Mouse (Mus musculus): Measurements from ENCODE around the gene Inppl1.

Gene Inppl1

DNA sequence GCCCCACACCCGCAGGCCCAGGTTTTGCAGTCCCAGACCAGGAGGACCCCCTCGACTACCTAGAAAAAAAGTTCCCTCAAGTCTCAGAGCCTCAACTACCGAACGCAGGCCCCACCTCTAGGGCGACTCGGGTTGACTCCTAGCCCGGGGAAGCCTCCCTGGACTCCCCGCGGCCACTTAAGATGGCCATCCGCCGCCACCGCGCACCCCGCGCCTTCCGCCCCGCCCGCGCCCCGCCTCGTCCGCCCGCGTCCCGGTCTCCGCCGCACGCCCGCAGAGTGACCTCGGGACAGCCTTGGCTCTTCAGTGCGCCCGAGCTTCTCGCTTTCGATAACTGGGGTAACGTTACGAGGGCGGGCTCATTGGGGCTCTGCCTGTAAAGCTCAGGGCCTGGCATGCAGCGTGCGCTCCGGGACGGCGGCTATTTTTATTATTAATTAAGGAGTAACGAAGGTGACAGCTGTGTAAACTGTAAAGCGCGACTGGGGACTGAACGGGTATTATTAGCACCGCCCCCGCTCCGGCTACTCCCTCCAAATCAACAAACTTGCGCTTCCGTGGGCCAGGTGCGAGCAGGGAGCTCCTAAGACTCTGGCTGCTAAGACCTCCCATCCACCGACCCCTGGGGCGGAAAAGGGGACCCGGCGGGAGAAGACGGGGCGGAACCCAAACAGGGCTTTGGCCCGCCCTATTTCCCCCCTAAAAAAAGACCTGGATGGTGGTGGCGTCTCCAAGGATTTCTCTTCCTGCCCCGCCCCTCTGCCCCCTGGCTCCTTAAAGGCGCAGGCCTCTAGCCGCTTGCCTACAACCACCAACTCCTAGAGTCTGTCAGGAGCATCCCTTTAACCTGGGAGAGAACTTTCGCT lies at the start of gene Inppl1:
Gene Inppl1, minus strand, starts transcription at position 624 of the 866 bp plus-strand sequence.
- DNase-seq (ENCODE audit: low spot score), result peak; percentile 66

DNA sequence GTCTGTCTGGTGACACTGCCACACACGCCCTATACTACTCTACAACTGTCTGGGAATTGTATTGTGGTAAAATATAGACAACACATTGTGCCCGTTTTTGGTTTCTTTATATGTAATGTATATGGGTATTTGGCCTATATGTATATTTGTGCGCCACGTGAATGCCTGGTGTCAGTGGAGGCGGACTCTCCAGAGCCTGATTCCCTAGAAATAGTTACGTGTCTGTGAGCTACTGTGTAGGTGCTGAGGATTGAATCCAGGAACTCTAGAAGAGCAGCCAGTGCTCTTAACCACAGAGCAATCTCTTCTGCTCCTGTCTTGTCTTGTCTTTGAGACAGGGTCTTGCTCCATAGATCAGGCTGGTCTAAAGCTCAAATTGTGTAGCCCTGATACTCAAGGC lies 48.2 kb upstream of the Inppl1 start:
- no peak for DNase-seq (ENCODE audit: low spot score)

DNA sequence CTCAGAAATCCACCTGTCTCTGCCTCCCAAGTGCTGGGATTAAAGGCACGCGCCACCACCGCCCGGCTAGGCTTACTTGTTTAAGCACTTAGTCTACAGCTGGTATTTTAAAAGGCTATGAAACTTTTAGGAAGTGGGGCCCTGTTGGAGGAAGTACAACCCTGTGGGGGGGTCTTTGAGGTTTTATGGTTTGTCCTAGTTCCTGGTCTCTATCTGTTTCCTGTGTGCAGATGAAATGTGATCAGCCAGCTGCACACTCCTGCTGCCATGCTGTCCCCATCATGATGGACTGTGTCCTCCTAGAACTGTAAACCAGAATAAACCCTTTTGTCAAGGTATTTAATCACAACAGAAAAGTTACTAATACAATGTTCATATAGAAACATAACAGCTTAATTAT lies 46.1 kb upstream of the Inppl1 start:
- DNase-seq (ENCODE audit: low spot score), result no peak

DNA sequence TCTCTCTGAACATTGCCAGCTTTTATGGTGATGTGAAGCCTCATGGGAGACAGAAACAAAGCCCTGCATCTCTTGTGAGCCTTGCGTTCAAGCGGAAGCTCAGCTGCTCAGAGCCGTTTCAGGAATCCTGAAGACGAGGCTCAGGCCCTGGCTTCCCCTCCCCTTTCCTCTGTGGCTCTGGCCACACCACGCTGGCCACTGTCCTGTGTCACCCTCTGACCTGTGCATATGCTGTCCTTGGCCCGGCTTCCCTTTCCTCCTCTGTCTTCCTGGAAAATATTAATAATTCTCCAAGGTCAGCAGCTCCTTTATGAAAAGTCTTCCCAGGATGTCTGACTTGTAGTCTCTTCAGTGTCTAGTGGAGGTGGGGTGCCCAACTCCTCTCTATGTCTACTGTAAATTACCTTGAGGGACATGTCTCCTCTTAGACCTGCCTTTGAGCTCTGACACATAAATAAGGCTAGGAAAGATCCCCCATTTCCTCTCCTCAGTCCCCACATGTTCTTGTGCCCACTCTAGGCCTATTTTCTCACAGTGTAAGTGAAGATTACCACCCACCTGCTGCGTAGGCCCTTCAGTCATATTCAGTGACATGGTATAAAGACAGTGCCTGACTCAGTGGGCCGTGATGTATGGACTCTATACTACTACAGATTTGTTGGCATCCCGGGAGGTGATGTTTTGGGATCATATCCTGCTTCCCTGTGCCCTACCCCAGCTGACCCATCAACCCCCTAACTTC lies 44.6 kb upstream of the Inppl1 start:
- no peak for DNase-seq (ENCODE audit: low spot score)

DNA sequence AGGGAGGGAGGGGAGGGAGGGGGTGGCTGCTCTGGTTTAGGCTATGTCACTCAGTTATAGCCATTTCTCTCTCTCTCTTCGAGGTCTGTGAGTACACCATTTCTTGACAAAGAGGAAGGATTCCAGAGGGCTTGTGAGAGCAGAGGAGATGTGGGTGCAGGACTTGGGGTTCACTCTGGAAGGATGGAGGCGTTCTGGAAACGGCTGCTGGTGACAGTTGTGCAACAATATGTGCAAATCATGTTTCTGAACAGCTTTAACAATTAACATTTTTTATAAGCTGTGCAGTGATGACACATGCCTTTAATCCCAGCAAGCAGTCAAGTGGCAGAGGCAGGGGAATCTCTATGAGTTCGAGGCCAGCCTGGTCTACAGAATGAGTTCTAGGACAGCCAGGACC lies 42.8 kb upstream of the Inppl1 start:
- DNase-seq (ENCODE audit: low spot score), result no peak

DNA sequence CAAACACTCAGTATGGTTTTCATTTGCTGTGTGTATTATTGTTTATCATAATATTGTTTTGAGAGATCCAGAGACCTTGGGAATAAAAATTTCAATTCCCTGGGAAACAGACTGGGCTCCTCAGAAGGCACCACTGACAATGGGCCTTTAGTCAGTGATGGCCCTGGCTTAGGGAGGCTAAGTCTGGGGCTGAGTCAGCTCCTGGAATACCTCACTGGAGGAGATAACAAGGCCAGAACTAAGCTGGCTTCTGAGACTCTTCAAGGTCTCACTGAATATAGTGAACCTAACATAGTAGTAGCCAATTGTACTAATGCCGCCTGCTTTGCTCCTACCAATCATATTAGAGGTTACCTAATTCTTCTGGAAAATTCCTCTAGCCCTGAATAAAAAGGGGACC lies 37.9 kb upstream of the Inppl1 start:
- no peak for DNase-seq (ENCODE audit: low spot score)

DNA sequence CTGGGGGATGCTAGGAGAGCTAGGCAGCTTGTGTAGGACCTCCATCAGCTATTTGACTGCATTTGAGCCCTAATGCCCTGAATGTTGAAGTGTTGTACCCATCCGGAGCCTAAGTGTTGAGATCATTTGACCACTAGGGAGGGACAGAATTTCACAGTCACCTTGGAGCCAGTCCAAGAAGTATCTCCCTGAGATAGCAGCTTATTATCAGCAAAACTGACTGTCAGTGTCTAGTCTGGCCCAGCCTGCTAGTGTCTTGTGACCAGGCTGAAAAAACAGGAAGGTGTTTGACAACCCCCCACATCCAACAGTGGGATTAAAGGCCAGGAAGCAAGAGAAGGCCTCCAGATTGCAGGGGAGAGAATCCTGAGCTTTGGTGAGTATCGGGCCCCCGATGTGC lies 33.3 kb upstream of the Inppl1 start:
- no peak for DNase-seq (ENCODE audit: low spot score)

DNA sequence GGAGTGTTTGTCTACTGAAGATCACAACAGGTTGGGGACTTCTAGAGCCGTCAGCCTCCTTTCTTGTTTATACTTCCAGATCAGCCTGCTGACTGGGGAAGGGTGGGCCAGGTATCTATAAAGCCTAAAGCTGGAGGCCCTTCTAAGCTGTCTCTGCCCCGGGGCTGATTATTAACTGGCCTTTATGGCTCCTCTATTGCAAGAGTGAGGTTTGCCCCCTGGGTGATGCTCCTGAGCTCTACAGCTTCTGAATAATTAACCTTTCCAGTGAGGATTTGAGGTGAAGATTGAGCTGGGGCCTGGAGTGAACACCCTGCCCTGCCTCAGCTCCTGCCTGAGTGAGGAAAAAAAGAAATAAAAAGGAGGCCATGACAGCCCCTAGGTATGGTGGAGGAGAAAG lies 32.6 kb upstream of the Inppl1 start, which contains the start of gene Folr1:
Gene Folr1, minus strand, starts transcription at position 160 of the 400 bp plus-strand sequence.
- DNase-seq (ENCODE audit: low spot score), result no peak

DNA sequence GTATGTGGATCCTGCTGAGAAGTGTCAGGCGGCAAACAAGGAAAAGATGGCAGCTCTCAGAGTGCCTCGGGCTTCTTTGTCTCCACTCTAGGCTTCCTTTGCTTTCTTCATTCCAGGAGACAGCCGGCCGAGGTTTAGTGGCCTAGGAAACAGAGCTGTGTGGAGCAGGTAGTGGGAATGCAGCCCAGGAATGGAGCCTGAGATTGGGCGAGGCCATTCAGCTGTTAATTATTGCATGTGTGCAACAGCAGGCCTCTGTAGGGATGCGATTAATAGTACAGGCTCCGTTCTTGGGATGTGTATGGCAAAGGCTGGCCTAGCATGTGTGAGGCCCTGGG lies 31.1 kb upstream of the Inppl1 start:
- no peak for DNase-seq (ENCODE audit: low spot score)

DNA sequence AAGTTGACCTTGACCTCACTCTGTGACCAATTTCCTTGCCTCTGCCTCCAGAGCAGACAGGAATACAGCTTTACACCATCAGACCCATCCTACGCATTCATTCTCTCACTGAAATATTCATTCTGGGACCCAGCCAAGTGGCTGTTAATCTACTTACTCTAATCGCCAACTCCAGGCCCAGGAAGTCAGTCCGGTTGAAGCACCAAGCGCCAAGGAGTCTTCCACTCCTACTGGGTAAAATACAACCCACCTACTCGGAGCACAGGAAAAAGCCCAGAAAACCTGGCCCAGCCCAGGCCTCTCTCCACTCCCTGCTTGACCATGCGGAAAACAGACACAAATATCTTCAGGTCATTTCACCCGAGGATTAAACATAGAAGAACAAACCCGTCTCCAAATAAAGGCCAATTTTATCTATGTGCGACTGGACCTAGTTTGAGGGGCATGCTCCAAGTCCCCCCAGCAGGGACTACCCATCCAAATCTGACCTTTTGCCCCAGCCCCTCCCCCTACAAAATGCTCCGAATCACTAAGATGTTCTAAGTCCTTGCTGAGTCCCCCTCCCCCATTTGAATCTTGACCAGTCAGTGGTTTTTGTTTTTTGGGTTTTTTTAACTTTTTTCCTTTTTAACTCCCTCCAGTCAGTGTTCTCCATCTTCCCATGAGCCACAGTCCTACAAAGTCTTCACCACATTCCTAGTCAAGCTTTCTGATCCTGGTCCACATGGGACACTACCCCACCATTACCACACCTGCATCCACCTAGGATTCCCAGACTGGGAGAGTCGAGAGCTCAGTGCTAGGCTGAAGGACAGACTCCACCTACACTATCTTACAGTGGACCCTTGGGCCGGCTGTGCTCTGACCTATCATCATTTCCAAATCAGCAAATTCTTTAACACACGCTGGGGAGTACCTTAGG lies 30.5 kb upstream of the Inppl1 start:
- DNase-seq (ENCODE audit: low spot score), result no peak

DNA sequence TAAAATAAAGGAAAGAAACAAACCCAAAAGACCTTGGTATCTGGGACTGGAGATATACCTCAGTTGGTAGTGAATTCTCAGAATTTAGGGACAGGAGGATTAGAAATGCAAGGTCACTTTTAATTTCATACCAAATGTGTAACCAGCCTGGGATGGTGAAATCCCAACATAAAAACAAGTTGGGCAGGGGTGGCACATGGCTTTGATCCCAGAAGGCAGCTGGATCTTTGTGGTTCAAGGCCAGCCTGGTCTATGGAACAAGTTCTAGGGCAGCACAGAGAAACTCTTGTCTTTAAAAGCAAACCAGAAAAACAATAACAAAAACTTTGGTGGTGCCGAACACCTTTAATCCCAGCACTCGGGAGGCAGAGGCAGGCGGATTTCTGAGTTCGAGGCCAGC lies 29.5 kb upstream of the Inppl1 start:
- DNase-seq (ENCODE audit: low spot score), result no peak

DNA sequence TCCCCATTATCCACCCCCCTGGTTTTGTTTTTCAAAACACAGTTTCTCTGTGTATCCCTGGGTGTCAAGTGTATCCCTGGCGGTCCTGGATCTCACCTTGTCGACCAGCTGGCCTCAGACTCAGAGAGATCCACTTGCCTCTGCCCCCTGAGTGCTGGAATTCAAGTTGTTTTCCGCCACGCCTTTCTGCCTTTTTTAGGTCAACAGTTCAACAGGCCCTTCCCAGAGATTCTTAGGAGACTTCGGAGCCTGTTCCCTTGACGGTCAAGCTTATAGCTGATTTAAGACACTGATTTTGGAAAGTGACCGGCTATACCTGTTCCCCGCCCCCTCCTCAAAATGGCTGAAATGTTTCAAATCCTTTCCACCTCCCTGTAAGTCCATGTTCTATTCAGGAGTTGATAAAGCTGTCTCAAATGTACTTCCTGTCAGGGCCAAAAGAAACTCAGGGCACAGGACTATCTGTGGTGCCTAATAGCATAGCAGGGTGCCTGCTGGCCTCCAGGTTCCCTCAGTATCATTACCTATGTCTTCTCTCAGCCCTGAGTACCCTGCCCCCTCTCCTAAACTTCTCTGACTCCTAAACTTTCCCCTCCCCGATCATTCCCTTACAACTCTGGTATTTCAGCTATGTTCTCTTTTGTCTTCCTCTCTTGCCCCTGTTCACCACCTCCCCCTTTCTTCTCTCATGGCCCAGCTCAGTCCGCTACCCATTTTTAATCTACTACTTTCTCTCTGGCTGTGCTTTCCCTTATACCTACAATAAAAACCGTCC lies 28.6 kb upstream of the Inppl1 start:
- DNase-seq (ENCODE audit: low spot score), result no peak

DNA sequence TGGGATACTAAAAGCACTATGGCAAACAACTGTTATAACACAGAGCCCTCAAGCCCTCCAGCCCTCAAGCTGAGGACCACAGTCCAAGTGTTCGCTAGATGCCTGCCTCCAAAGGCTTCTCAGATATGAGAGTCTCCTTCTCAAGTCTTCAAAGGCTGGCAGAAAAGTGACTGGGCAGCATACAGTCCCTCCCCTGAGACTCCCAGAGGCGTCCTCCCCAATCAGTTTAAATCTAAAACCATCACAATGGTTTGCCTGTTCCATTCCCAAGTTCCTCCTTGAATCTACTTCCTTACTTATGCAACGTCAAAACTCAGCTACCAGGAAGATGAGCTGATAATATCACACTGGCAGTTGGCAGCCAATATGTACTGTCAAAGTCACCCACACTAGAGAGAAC lies 25.4 kb upstream of the Inppl1 start, which contains the start of gene Anapc15:
Gene Anapc15, plus strand, starts transcription at position 301 of the 400 bp plus-strand sequence.
- no peak for DNase-seq (ENCODE audit: low spot score)

DNA sequence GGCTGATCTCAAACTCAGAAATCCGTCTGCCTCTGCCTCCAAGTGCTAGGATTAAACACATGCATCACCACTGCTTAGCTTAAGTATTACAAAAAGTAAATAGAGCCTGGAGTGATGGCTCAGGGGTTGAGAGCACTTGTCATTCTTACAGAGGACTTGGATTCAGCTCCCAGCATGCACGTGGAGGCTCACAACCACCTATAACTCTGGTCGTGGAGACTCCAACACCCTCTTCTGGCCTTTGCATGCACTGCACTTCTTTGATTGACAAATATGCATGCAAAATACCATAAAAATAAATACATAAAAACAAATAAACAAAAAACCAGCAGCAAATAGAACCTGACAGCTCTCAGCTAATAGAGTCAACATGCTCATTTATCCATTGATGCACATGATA lies 24.3 kb upstream of the Inppl1 start:
- DNase-seq (ENCODE audit: low spot score), result no peak

DNA sequence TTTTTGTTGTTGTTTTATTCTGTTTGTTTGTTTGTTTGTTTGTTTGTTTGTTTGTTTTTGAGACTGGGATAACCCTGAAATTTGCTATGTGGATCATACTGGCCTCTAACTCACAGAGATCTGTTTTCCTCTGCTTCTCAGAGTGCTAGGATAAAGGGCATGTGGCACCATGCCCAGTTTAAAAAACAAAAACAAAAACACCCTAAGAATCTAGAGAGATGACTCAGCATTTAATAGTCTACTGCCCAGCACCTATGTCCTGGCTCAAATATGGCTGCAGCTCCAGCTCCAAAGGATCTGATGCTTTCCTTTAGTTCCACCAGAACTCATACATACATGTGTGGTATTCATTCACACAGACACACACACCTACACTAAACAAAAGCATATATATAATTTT lies 22.9 kb upstream of the Inppl1 start:
- DNase-seq (ENCODE audit: low spot score), result no peak

DNA sequence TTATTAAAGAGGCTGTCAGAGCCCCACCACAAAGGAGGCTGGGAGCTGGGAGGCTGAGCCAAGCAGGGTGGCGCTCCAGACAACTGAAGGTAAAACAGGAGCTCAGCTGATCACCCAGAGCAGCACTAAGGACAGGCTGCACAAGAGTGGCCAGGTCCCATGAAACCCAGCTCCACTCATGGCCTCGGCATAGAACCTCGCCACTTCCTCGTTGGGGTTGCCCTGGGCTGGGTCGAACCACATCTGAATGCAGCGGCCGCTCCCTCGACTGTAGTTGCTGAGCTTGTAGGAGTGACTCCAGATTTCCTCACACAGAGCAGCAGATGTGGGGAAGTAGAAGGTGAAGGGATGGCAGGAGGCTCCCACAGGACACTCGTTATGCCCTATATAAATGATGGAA lies 20.3 kb upstream of the Inppl1 start:
- DNase-seq (ENCODE audit: low spot score), result no peak

DNA sequence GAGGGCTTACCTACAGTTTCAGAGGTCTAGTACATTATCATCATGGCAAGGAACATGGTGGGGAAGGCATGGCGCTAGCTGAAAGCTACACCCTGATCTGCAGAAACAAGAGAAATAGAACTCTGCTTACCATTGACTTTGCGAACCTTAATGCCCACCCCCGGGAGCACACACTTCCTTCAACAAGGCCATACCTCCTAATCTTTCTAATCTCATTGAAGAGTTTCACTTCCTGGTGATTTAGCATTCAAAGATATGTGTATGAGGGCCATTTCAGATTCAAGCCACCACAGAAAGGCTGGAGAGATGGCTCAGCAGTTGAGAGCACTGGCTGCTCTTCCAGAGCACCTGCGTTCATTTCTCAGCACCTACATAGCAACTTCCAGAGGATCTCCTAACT lies 19.1 kb upstream of the Inppl1 start, which contains the start of gene Folr2:
Gene Folr2, minus strand, starts transcription at position 101 of the 400 bp plus-strand sequence.
- DNase-seq (ENCODE audit: low spot score), result no peak

DNA sequence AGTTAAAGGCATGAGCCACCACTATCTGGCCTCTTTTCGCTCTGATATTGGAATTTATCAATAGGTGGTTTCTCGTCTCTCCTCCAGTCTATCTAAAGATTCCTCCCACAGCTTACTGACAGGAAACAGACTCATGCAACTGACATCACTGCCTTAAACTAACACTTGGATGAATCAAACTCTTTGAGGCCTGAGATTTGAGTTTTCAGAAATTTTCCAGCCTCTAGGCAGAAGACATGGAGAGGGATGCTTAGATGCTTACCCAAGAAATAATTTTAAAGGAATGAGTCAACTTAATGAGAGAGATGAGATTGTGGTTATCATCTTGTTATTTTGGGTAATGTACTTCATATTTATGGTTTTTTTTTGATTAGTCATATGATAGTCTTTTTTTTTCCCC lies 15.8 kb upstream of the Inppl1 start:
- no peak for DNase-seq (ENCODE audit: low spot score)

DNA sequence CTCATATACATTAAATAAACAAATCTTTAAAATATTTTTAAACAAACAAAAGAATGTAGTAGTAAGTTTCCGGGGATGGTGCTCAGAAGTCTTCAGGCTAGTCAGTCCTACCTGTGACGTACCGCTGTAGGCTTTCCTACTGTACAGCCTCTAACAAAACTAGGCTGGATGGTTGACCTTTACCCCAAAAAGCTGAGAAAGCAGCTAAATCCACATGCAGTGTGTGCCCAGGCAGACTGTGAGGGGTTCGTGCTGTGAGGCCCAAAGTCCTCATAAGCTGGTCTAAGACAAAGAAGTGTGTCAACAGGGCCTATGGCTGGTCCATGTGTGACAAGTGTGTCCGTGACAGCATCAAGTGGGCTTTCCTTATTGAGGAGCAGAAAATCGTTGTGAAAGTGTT lies 14.8 kb upstream of the Inppl1 start:
- DNase-seq (ENCODE audit: low spot score), result no peak

DNA sequence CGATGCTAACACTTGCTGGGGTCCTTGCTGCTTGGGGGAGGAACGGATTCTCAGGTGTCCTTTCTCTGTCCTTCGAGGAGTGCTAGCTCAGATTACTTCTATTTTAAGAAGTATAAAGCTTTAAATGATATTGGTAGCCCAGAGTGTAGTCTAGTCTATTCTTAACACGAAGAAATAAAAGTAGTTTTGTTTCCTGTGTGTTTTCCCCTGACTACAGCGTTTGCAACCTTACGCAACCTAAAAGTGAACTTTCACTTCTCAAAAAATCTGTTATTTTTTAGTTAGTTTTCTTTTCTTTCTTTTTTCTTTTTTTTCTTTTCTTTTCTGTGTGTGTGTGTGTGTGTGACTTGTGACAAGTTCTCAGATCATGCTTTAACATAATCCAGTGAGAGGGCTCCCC lies 13.7 kb upstream of the Inppl1 start:
- no peak for DNase-seq (ENCODE audit: low spot score)

DNA sequence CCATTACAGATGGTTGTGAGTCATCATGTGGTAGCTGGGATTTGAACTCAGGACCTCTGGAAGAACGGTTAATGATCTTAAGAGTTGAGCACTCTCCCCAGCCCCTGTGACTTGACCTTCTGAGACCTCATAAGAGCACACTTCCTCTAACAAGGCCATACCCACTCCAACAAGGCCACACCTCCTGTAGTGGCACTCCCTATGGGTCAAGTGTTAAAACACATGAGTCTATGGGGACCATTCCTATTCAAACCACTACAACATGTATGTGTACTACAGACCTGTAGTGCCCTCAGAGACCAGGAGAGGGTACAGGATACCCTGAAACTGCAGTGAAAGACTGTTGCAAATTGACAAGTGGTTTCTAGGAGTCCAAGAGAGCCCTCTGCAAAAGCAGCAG lies 9.9 kb upstream of the Inppl1 start:
- DNase-seq (ENCODE audit: low spot score), result no peak

DNA sequence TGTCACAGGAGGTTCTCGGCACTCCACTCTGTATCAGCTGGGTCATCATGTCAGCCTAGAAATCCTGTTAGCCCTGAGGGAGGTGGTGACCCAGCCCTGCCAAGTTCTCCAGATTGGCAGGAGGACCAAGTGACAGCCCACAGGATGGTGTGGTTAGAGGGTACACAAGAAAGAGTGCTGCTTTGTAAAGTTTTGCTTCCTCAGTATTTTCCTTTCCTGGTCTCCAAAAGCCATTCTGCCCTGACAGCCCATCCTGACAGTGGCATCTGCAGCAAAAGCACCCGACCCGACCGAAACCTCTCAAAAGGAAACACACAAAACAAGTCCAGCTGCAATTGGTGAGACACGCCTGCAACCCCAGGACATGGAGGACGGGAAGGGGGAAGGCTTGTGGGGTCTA lies 6.2 kb upstream of the Inppl1 start:
- DNase-seq (ENCODE audit: low spot score), result no peak

All from ovary, postnatal 10 days (tissue).